Mouse (Mus musculus): ENCODE results near the gene Rnasel. TPM values are rescaled to one million over a fixed set of nuclear protein-coding genes. Genes with fewer than 3 reads are reported as not detected.
A peak's percentile ranks its signal among the peaks of the same experiment; 100 is the strongest.

Rnasel gene
- polyA plus RNA-seq, 1 experiment from 2014 or later: 49.9 TPM

GRCm38 (mm10) chr1:153740145-153740544 lies 9.1 kb upstream of the Rnasel start, which contains the start of gene Rgs16:
TSS of gene Rgs16 (plus strand) at chr1:153740349.
- Histone ChIP-seq H3K27ac (ENCODE audit: low read depth, low read length) (no peak within 1 kb of the TSS), H3K4me1 (replicated peaks; ENCODE audit: control insufficient read depth, insufficient read depth, low read length) (no peaks in the 10 kb centered on the region), H3K4me2 (replicated peaks; ENCODE audit: low read depth) (peak within 1 kb of the TSS; percentile 67), H3K4me3 (ENCODE audit: low read depth, low read length) (peak within 1 kb of the TSS; percentile 38), H3K9me3 (ENCODE audit: control insufficient read depth) (no peaks in the 10 kb centered on the region), H3K27me3 (replicated peaks; ENCODE audit: control insufficient read depth, insufficient read depth, low read length) (peaks cover 33% of the 10 kb centered on the region), H3K36me3 (ENCODE audit: control insufficient read depth, insufficient read depth) (no peaks in the 10 kb centered on the region), H3K9ac (ENCODE audit: low read depth, low read length) (peak within 1 kb of the TSS; percentile 31)
- TF ChIP-seq CTCF (IDR thresholded peaks at IDR 0.05; ENCODE audit: low read depth): no peak
- WGBS: 2% methylated on average over 28 of the region's 28 CpGs
- peak; percentile 50; the same call in 1 of the 2 replicates for ATAC-seq

DNA sequence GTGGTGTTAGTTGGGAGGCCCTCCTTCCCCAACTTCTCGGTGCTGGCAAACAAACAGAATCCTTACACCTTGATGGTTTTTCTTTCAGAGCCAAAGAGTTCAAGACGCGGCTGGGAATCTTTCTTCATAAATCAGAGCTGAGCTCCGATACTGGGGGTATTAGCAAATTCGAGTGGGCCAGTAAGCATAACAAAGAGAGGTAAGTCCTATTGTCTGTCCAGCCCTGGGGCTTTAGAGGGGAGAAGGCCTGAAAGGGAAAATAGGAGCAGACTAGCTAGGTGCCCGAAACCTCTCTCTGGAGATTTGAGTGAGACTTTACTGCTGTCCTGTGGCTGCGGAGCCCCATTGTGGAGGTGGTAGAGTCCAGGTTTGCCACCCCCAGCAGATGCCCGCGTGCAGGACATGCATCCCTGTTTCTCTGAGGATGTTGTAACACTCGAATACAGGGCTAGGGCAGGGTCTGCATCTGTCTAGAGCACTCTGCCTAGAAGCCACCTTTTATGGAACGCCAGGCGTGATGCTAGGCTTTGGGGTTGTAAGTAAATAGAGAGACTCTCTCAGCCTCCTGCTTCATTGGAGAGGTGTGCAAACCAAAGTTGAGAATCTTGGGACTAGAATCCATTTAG lies 8.3 kb upstream of the Rnasel start:
- no peak for ATAC-seq
- 42% methylated on average over 12 of the region's 12 CpGs for WGBS
- TF ChIP-seq CTCF (IDR thresholded peaks at IDR 0.05; ENCODE audit: low read depth): no peak

DNA sequence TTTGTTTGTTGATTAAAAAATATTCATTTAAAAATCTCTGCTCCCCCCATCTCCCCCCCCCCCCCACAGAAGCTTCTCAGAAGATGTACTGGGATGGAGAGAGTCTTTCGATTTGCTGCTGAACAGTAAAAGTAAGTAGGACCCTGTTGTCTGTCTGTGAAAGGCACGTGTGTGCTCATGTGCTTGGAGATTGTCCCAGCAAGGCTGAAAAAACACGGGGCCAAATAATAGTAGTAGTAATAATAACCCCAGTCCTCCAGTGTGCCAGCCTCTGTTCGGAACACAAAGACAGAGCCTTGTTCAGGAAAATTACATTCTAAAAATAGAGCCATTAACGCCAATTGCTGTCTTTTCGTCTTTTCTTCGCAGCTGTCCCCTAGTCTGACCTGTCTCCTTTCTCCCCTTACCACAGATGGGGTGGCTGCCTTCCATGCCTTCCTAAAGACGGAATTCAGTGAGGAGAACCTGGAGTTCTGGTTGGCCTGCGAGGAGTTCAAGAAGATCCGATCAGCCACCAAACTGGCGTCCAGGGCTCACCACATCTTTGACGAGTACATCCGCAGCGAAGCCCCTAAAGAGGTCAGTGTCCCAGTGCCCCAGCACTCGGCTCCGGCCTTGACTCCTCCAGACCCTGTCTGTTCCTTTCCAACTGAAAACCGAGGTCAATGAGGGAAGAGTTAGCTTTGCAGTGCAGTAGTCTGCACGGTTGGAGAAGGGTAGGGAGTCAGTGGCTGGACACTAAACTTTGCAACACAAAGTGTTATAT lies 7.5 kb upstream of the Rnasel start:
- TF ChIP-seq CTCF (IDR thresholded peaks at IDR 0.05; ENCODE audit: low read depth): no peak
- no peaks in the 10 kb centered on the region for H3K4me1 ChIP-seq (replicated peaks; ENCODE audit: control insufficient read depth, insufficient read depth, low read length)
- no peaks in the 10 kb centered on the region for H3K9me3 ChIP-seq (ENCODE audit: control insufficient read depth)
- H3K27me3 ChIP-seq (replicated peaks; ENCODE audit: control insufficient read depth, insufficient read depth, low read length): peaks cover 33% of the 10 kb centered on the region
- no peaks in the 10 kb centered on the region for H3K36me3 ChIP-seq (ENCODE audit: control insufficient read depth, insufficient read depth)
- ATAC-seq: no peak
- peak overlapping the region; percentile 67 for H3K4me2 ChIP-seq (replicated peaks; ENCODE audit: low read depth)
- no peak overlapping the region for H3K4me3 ChIP-seq (ENCODE audit: low read depth, low read length)
- WGBS: 71% methylated on average over 18 of the region's 18 CpGs
- H3K9ac ChIP-seq (ENCODE audit: low read depth, low read length): no peak overlapping the region
- H3K27ac ChIP-seq (ENCODE audit: low read depth, low read length): no peak overlapping the region

More for the DNA sequence above, 8.3 kb upstream of the Rnasel start:
- H3K9me3 ChIP-seq (ENCODE audit: control insufficient read depth): no peaks in the 10 kb centered on the region
- H3K9ac ChIP-seq (ENCODE audit: low read depth, low read length): no peak overlapping the region; the same call in 1 of the 2 replicates
- no peaks in the 10 kb centered on the region for H3K4me1 ChIP-seq (replicated peaks; ENCODE audit: control insufficient read depth, insufficient read depth, low read length)
- peaks cover 33% of the 10 kb centered on the region for H3K27me3 ChIP-seq (replicated peaks; ENCODE audit: control insufficient read depth, insufficient read depth, low read length)
- H3K27ac ChIP-seq (ENCODE audit: low read depth, low read length): no peak overlapping the region
- peak overlapping the region; percentile 38 for H3K4me3 ChIP-seq (ENCODE audit: low read depth, low read length)
- no peaks in the 10 kb centered on the region for H3K36me3 ChIP-seq (ENCODE audit: control insufficient read depth, insufficient read depth)
- peak overlapping the region; percentile 67 for H3K4me2 ChIP-seq (replicated peaks; ENCODE audit: low read depth)

- no peaks in the 10 kb centered on the region for H3K4me1 ChIP-seq (replicated peaks; ENCODE audit: control insufficient read depth, insufficient read depth, low read length)
- 58% methylated on average over 11 of the region's 11 CpGs for WGBS
- H3K27ac ChIP-seq (ENCODE audit: low read depth, low read length): no peak overlapping the region
- peak; percentile 92 for TF ChIP-seq CTCF (IDR thresholded peaks at IDR 0.05; ENCODE audit: low read depth)
- H3K36me3 ChIP-seq (ENCODE audit: control insufficient read depth, insufficient read depth): no peaks in the 10 kb centered on the region
- ATAC-seq: no peak
- H3K4me2 ChIP-seq (replicated peaks; ENCODE audit: low read depth): no peak overlapping the region
- peaks cover 33% of the 10 kb centered on the region for H3K27me3 ChIP-seq (replicated peaks; ENCODE audit: control insufficient read depth, insufficient read depth, low read length)
- no peak overlapping the region for H3K9ac ChIP-seq (ENCODE audit: low read depth, low read length)
- no peak overlapping the region for H3K4me3 ChIP-seq (ENCODE audit: low read depth, low read length)
- no peaks in the 10 kb centered on the region for H3K9me3 ChIP-seq (ENCODE audit: control insufficient read depth)
Measured at GRCm38 (mm10) chr1:153742374-153743155, 6.7 kb upstream of the Rnasel start.

DNA sequence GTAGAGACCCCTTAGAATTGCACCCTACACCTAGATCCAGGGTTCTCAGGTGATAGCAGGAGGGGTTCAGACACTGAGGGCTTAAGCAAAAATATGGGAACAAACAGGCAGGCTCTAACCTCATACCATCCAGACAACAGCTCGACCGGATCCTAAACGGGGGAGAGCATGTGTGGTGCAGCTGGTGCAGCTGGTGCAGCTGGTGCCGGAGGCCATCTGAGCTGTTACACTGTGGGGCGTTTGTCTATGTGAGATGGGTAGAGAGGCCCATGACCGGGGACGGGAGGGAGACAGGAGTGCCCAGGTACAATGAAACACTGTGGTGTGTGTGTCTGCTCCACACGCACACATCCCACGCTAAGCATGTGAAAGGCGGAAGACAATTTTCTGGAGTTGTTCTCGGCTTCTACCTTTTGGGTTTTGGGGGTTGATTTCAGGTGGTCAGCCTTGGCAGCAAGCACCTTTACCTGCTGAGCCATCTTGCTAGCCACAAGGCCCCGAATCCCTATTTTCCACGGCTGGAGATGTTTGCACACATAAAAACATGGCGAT lies 3.0 kb upstream of the Rnasel start:
- TF ChIP-seq CTCF (IDR thresholded peaks at IDR 0.05; ENCODE audit: low read depth): no peak
- Histone ChIP-seq H3K4me1 (replicated peaks; ENCODE audit: control insufficient read depth, insufficient read depth, low read length) (no peaks in the 10 kb centered on the region), H3K27me3 (replicated peaks; ENCODE audit: control insufficient read depth, insufficient read depth, low read length) (0 out of 2 replicates have a peak, but pooled peaks cover 3% of the 10 kb centered on the region), H3K9ac (ENCODE audit: low read depth, low read length) (no peak overlapping the region), H3K4me3 (ENCODE audit: low read depth, low read length) (no peak overlapping the region), H3K4me2 (replicated peaks; ENCODE audit: low read depth) (no peak overlapping the region), H3K27ac (ENCODE audit: low read depth, low read length) (no peak overlapping the region), H3K9me3 (ENCODE audit: control insufficient read depth) (no peaks in the 10 kb centered on the region), H3K36me3 (ENCODE audit: control insufficient read depth, insufficient read depth) (no peaks in the 10 kb centered on the region)
- no peak for ATAC-seq
- 79% methylated on average over 14 of the region's 14 CpGs for WGBS

Data from intestine, postnatal 0 days (tissue).